Mouse (Mus musculus) neural tube, embryonic 14.5 days (tissue): ENCODE data around the gene Zfand6. TPM values are rescaled to one million over a fixed set of nuclear protein-coding genes. Genes with fewer than 3 reads are reported as not detected.
A peak's percentile ranks its signal among the peaks of the same experiment; 100 is the strongest.

ENCODE experiments used
- ATAC-seq: fragments of 200-750 bp; cut with Nextera tagmentation; 2 replicates; pipeline ENCODE4 v1.8.0; 2017; ENCODE audit warnings: low read depth, mild to moderate bottlenecking, moderate TSS enrichment, moderate library complexity
- H3K27ac ChIP-seq: fragments of 300-500 bp; sonication (generic); 2 replicates; pipeline ENCODE4 v1.5.1; 2014; ENCODE audit warnings: low read depth, mild to moderate bottlenecking, control low read depth, low read length, moderate library complexity, mixed read lengths
- H3K27me3 ChIP-seq: fragments of 300-500 bp; sonication (generic); 2 replicates; pipeline ENCODE4 v1.6.1; 2014; ENCODE audit warnings: low read length; ENCODE audit not compliant: control insufficient read depth, insufficient read depth
- H3K36me3 ChIP-seq: fragments of 300-500 bp; sonication (generic); 2 replicates; pipeline ENCODE4 v1.6.1; 2014; ENCODE audit warnings: low read length, mixed read lengths; ENCODE audit not compliant: control insufficient read depth, insufficient read depth
- H3K4me1 ChIP-seq: fragments of 300-500 bp; sonication (generic); 2 replicates; pipeline ENCODE4 v1.6.1; 2014; ENCODE audit warnings: low read length; ENCODE audit not compliant: control insufficient read depth, insufficient read depth
- H3K4me2 ChIP-seq: fragments of 300-500 bp; sonication (generic); 2 replicates; pipeline ENCODE4 v1.6.1; 2014; ENCODE audit warnings: mild to moderate bottlenecking, low read depth, low read length, control low read depth
- H3K4me3 ChIP-seq: fragments of 300-500 bp; sonication (generic); 2 replicates; pipeline ENCODE4 v1.5.1; 2014; ENCODE audit warnings: low read depth, low read length, control low read depth, mixed read lengths
- H3K9ac ChIP-seq: fragments of 300-500 bp; sonication (generic); replicated peaks from 2 replicates; pipeline ENCODE4 v1.6.1; 2014; ENCODE audit warnings: low read depth, mild to moderate bottlenecking, control low read depth, low read length, mixed read lengths
- H3K9me3 ChIP-seq: fragments of 300-500 bp; sonication (generic); 2 replicates; pipeline ENCODE4 v1.6.1; 2016; ENCODE audit warnings: low read length; ENCODE audit not compliant: control insufficient read depth
- WGBS: fragments of 180-500 bp; shearing (Covaris S2); extraction: QIAGEN DNeasy Blood & Tissue Kit; methylation state at CpG from one replicate; pipeline ENCODE4 v1.1.7; 2014; 5-methylcytosine and 5-hydroxymethylcytosine counted together
- polyA plus RNA-seq: library from polyadenylated mRNA; unstranded; fragments of >200 nt; fragmentation: Nextera tagmentation; extraction: Ambion mirVana; gene quantifications from 2 replicates; pipeline ENCODE4 v1.2.1, GENCODE M21; 2014

The Zfand6 gene
- polyA plus RNA-seq, 1 experiment from 2014 or later: 239 TPM

DNA sequence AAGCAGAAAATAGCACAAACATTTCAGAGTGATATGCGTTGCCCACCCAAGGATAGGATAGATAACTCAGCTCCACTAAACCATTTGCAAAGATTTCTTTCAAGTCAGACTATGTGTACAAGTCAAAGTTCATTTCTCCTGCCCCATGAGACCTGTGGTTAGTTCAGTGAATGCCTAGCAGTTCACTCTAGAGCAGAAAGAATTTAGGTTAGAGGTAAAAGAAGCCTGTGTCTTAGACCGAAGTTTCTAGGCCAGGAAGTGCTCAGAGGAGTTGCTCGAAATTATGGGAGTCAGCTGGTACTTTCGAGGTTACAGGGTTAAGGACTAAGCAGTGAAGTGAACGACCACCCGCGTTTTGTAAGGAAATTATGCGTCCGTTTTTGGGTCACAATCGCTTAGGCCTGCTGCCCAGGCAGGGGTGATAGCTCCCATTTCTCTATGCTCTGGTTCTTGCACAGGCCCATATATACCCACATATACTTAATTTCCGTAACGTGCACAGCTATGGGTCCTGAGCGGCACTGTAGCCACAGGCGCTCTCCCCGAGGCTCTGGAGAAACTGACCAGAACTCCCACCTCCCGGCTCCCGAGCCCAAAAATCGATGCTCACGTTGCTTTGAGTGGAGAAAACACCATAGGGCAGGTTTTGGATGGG, 84.6 kb downstream of the Zfand6 start:
- ATAC-seq: peak; percentile 57
- Histone ChIP-seq H3K4me1 (peaks cover 6% of the 10 kb centered on the region), H3K9me3 (no peaks in the 10 kb centered on the region), H3K4me2 (peak overlapping the region; percentile 97), H3K9ac (peak overlapping the region; percentile 69), H3K27me3 (no peaks in the 10 kb centered on the region), H3K4me3 (peak overlapping the region; percentile 47), H3K36me3 (no peaks in the 10 kb centered on the region), H3K27ac (no peak overlapping the region)
- 8% methylated on average over 19 of the region's 19 CpGs for WGBS

DNA sequence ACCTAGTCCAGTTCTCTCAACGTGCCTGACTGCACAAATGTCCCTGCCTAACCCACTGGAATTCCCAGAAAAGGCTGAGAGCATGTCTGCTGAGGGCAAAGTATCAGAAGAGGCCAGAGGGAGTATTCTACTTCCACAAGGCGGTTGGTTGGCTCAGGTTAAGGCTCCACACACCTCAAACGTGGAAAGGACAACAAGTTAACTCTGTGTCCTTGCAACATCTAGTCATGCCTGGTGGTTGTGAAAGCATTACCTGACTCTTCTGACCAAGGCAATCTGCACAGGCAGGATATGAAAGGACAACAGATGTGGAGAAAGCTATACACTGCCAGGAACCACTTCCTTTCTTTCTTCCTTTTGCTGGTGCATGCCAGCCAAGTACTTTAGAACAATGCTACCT, 85.3 kb downstream of the Zfand6 start:
- Histone ChIP-seq H3K27me3 (no peaks in the 10 kb centered on the region), H3K4me3 (no peak overlapping the region), H3K4me2 (no peak overlapping the region), H3K4me1 (peaks cover 6% of the 10 kb centered on the region), H3K27ac (no peak overlapping the region), H3K36me3 (no peaks in the 10 kb centered on the region), H3K9ac (no peak overlapping the region), H3K9me3 (no peaks in the 10 kb centered on the region)
- no peak for ATAC-seq
- WGBS: 64% methylated on average over 3 of the region's 3 CpGs

DNA sequence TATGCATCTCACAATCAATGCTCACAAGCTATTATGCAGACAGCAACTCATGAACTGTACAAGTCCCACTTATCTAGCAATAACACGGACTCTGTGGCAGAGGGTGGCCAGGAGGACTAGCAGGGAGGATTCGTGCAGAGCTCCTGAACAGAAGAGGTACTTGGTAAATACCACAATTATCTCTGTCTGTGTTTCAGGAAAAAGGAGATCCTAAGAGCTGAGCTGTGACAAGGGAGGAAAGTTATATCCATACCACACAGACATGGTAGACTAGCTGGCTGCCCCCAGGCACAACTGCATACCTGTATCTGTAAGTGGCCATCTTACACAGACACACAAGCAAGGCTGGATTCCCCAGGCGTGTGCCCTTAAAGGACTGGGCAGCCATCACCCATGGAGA, 88.4 kb downstream of the Zfand6 start:
- no peak overlapping the region for H3K27ac ChIP-seq
- no peak for ATAC-seq
- no peak overlapping the region for H3K4me2 ChIP-seq
- H3K36me3 ChIP-seq: no peaks in the 10 kb centered on the region
- no peaks in the 10 kb centered on the region for H3K9me3 ChIP-seq
- peaks cover 6% of the 10 kb centered on the region for H3K4me1 ChIP-seq
- H3K27me3 ChIP-seq: no peaks in the 10 kb centered on the region
- WGBS: 86% methylated on average over 3 of the region's 3 CpGs
- H3K9ac ChIP-seq: no peak overlapping the region
- no peak overlapping the region for H3K4me3 ChIP-seq

DNA sequence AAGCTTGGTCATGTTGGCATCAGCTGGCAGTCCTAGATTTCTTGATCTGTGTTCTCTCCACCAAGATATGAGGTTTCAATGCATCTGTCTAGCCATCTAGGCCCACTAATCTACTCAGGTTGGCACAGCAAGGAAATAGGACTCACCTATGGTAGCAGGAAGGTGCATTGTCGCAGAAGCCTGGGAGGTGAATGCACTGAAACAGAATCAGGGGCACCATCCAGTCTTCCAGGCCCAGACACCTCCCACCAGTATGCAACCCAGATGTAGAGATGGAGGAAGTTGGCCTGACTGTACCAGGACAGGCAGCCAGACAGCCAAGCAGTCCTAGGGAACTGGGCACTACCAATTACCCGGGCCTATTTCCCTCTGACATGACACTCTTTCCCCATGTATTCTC, 89.1 kb downstream of the Zfand6 start:
- Histone ChIP-seq H3K4me2 (no peak overlapping the region), H3K27me3 (no peaks in the 10 kb centered on the region), H3K27ac (no peak overlapping the region), H3K36me3 (no peaks in the 10 kb centered on the region), H3K4me3 (no peak overlapping the region), H3K4me1 (peaks cover 6% of the 10 kb centered on the region), H3K9me3 (no peaks in the 10 kb centered on the region), H3K9ac (no peak overlapping the region)
- no peak for ATAC-seq
- WGBS: 90% methylated on average over 2 of the region's 2 CpGs

DNA sequence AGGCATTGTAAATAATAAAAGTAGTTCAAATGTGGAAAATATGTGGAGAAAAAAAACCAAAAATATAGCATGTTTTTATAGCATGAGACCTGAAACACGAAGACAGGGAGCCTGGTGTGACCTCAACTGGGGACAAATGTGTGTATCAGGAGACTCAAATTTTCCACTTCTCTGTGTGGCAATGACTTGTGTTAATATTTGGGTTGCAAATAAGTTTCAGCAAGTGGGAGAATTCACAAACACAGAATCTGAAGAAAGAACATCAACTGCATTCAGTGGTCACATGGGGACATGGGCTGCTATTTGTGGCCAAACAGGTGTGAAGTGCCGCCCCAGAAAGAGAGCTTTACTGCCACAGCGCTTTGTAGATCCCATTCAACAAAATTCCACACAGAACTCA, 93.1 kb downstream of the Zfand6 start:
- no peak overlapping the region for H3K9ac ChIP-seq
- H3K27me3 ChIP-seq: no peaks in the 10 kb centered on the region
- H3K4me3 ChIP-seq: no peak overlapping the region
- no peaks in the 10 kb centered on the region for H3K36me3 ChIP-seq
- H3K9me3 ChIP-seq: no peaks in the 10 kb centered on the region
- no peak overlapping the region for H3K4me2 ChIP-seq
- WGBS: 93% methylated on average over 3 of the region's 3 CpGs
- H3K27ac ChIP-seq: no peak overlapping the region
- no peak for ATAC-seq
- no peaks in the 10 kb centered on the region for H3K4me1 ChIP-seq

DNA sequence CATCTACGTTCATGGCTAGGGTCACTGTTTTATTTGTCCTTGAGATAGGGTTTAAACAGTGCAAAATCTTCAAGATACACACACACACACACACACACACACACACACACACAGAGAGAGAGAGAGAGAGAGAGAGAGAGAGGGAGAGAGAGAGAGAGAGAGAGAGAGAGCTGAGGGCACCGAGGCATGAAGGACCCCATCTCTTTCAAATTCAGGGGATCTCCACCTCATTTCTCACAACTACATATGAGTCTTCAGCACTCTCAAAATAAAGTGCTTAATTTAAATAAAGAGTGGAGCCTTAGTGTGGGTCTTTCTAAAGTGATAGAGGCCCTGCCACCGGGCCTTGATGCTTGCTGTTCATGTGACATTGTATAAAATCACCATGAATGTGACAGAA, 93.8 kb downstream of the Zfand6 start:
- no peak for ATAC-seq
- WGBS: 90% methylated on average over 3 of the region's 3 CpGs
- Histone ChIP-seq H3K4me2 (no peak overlapping the region), H3K4me3 (no peak overlapping the region), H3K9ac (no peak overlapping the region), H3K27ac (no peak overlapping the region), H3K9me3 (no peaks in the 10 kb centered on the region), H3K27me3 (no peaks in the 10 kb centered on the region), H3K36me3 (no peaks in the 10 kb centered on the region), H3K4me1 (no peaks in the 10 kb centered on the region)

DNA sequence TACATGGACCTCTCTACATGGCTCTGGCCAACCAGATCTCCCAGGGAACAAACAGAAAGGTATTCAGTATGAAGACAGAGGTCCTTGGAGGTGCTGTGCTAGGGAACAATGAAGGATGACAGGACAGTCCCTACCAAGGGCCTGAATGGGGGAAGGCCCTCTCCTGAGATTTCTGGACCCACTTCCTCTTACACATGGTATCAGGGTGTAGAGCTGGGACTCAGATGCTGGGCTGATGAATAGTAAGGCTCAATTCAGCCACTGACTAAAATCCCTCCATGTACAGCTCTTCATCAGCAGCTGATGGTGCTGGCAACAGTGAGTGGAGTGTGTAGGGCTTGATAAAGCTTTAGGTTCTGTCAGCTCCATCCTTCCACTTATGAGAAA, 94.8 kb downstream of the Zfand6 start:
- no peaks in the 10 kb centered on the region for H3K9me3 ChIP-seq
- H3K27ac ChIP-seq: no peak overlapping the region
- no peak overlapping the region for H3K4me2 ChIP-seq
- ATAC-seq: no peak; the same call in 1 of the 2 replicates
- no peak overlapping the region for H3K9ac ChIP-seq
- H3K4me1 ChIP-seq: no peaks in the 10 kb centered on the region
- H3K4me3 ChIP-seq: no peak overlapping the region
- H3K36me3 ChIP-seq: no peaks in the 10 kb centered on the region
- H3K27me3 ChIP-seq: no peaks in the 10 kb centered on the region

DNA sequence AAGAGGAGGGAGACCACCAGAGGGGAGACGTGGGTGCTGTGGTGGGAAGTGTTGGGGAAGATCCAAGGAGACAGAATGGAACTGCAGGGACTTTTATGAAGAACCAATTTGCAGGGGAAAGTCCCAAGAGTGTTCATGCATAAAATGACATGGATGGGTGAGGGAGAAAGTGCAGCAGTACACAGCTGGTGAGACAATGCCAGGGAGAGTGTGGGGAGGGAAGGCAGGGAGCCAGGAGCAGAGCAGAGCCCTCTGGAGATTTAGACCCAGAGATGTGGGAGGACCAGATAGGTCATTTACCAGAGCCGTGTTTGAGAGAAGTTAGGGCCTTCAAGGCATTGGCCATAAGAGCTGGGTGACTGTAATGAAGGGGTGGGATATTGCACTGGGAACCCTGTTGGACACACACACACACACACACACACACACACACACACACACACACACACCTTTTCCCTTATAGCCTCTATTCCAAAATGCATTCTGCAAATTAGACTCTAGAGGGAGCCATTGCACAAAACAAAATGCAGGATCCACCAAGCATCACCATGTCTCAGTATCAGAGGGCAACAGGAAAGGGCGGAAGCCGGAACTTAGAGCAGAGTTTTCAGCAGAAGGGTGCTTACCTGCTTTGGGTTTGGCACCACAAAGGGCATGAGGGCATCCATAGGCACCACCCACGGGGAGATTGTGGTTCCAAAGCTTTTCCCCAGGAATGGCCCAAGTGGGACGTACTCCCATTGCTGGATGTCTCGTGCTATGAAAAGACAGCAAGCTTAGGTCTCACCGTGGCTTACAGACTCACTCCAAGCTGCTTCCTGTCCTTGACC, 95.5 kb downstream of the Zfand6 start:
- no peaks in the 10 kb centered on the region for H3K4me1 ChIP-seq
- H3K9ac ChIP-seq: no peak overlapping the region
- no peaks in the 10 kb centered on the region for H3K27me3 ChIP-seq
- no peak overlapping the region for H3K4me3 ChIP-seq
- H3K27ac ChIP-seq: no peak overlapping the region
- no peak overlapping the region for H3K4me2 ChIP-seq
- 43% methylated on average over 8 of the region's 8 CpGs for WGBS
- H3K9me3 ChIP-seq: no peaks in the 10 kb centered on the region
- H3K36me3 ChIP-seq: no peaks in the 10 kb centered on the region
- peak; percentile 76 for ATAC-seq

DNA sequence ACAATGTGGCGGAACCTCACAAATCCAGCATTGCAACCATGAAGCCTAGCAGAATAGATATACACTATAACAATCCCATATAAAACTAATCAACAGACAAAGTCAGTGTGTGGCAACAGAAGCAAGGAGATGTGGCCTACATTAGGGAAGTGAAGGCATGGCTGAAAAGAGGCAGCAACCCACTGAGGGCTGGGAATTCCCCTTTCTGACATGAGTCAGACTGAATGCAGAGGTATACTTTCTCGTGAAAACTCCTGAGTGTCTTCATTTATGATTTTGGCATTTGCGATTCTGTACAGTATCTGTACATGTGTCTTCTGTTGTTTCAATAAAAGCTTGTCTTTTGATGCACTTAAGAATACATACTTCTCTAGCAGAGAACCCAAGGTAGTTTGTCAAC, 98.4 kb downstream of the Zfand6 start:
- no peaks in the 10 kb centered on the region for H3K4me1 ChIP-seq
- H3K9ac ChIP-seq: no peak overlapping the region
- no peaks in the 10 kb centered on the region for H3K27me3 ChIP-seq
- no peaks in the 10 kb centered on the region for H3K36me3 ChIP-seq
- 91% methylated on average over 3 of the region's 3 CpGs for WGBS
- H3K27ac ChIP-seq: no peak overlapping the region
- H3K9me3 ChIP-seq: no peaks in the 10 kb centered on the region
- ATAC-seq: no peak
- H3K4me2 ChIP-seq: no peak overlapping the region
- H3K4me3 ChIP-seq: no peak overlapping the region
